In the genomic region with DNA sequence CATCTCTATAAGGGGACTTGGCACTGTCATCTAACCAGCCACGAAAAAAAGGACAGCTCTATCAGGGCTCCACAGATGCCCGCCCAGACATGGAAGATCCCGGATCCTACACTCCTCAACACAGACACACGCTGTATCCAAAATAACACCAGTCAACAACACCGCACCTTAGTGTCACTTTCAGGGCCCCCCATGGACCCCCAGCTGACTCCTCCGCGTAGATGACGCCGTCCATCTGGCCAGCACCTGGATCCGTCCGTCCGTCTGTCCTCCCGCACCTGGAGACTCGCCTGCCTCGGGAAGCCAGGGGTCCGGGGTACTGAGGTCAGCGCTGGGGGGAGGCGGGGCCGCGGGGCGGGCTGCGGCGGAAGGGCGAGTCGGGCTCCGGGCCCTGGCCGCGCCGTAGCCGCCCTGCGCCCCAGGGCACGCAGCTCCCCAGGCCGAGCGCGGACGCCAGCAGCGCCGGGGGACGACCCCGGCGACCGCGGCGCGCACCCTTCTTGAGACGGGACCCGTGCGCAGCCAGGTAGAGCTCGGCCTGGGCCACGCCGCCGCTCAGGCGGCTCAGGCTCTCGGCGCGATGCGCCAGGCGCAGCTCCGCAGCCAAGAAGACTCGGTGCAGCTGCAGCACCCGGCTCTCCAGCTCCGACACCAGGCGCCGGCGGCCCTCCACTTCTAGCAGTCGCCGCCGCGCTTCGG, we compare ENCODE assay signal across 8 mouse cellular contexts. TPM values are rescaled to one million over a fixed set of nuclear protein-coding genes. Genes with fewer than 3 reads are reported as not detected.
A peak's percentile ranks its signal among the peaks of the same experiment; 100 is the strongest.
DNase-seq lines count a peak whose midpoint lies in the region; ATAC-seq and TF ChIP-seq lines count a peak whose summit lies in the region.

No protein-coding gene starts in this region.

- 0 out of 2 replicates have a peak, but pooled peaks have one; percentile 3 for ATAC-seq in liver, embryonic 16.5 days (ENCODE audit: low read depth)

- no peak overlapping the region for H3K27ac ChIP-seq in kidney, adult 2 months (ENCODE audit: insufficient read depth, low read depth, low read length)
- no peak overlapping the region for H3K27ac ChIP-seq in liver, embryonic 16.5 days (ENCODE audit: low read length)

- H3K4me3 ChIP-seq in kidney, adult 2 months (ENCODE audit: insufficient read depth, low read depth, low read length), result peak overlapping the region; percentile 59
- peak overlapping the region; percentile 44 for H3K4me3 ChIP-seq in liver, embryonic 16.5 days (ENCODE audit: low read depth, low read length)

- H3K27me3 ChIP-seq in kidney, adult 2 months (replicated peaks; ENCODE audit: control insufficient read depth, insufficient read depth, low read length), result no peaks in the 10 kb centered on the region; the same call in 1 of the 2 replicates
- peaks cover 87% of the 10 kb centered on the region for H3K27me3 ChIP-seq in liver, embryonic 16.5 days (ENCODE audit: control insufficient read depth, insufficient read depth, low read depth, low read length)

- H3K9me3 ChIP-seq in liver, embryonic 16.5 days (replicated peaks; ENCODE audit: control insufficient read depth, low read length), result no peaks in the 10 kb centered on the region

- H3K9ac ChIP-seq in liver, embryonic 16.5 days (ENCODE audit: low read depth, low read length), result no peak overlapping the region

- no peak for TF ChIP-seq POLR2A in kidney, adult 2 months (IDR thresholded peaks at IDR 0.05; ENCODE audit: low read depth, low read length)

- TF ChIP-seq CTCF in kidney, adult 2 months (conservative IDR thresholded peaks at IDR 0.05; ENCODE audit: insufficient read depth, insufficient read length, low read depth, low read length), result no peak

- WGBS in kidney, adult 2 months, result 3% methylated on average over 70 of the region's 70 CpGs
- under 1% methylated on average over 59 of the region's 70 CpGs for WGBS in liver, embryonic 16.5 days (ENCODE audit: insufficient replicate concordance)

- peak; percentile 28 for DNase-seq in kidney, adult 2 months
- no peak for DNase-seq in kidney, adult 9 months
- peak; percentile 32 for DNase-seq in ES-CJ7 (ENCODE audit: low read depth, low spot score)
- peak; percentile 63 to 70 for DNase-seq in cerebellum, postnatal 10 days
- DNase-seq in heart, postnatal 14 days, result peak; percentile 48 to 49
- no peak for DNase-seq in urinary bladder, postnatal 10 days (ENCODE audit: low spot score)
- DNase-seq in gastrocnemius, postnatal 14 days, result no peak

- H3K36me3 ChIP-seq in kidney, adult 2 months (ENCODE audit: control insufficient read depth, insufficient read depth, low read length), result no peaks in the 10 kb centered on the region
- no peaks in the 10 kb centered on the region for H3K36me3 ChIP-seq in liver, embryonic 16.5 days (ENCODE audit: control insufficient read depth, insufficient read depth)

- intact Hi-C loops in heart, postnatal 14 days (cut with DNase I), result no loop called here
- intact Hi-C loops in gastrocnemius, postnatal 14 days (cut with DNase I; ENCODE audit: low total_unique reads), result loop anchor here (2.0 kb wide), 1 partner anchor 21 kb away; no protein-coding TSS in a partner anchor

- peak overlapping the region; percentile 61 for H3K4me2 ChIP-seq in liver, embryonic 16.5 days (ENCODE audit: low read depth, low read length)

- H3K4me1 ChIP-seq in kidney, adult 2 months (ENCODE audit: control insufficient read depth, insufficient read depth, low read length), result 0 out of 2 replicates have a peak, but pooled peaks cover 6% of the 10 kb centered on the region
- peaks cover 10% of the 10 kb centered on the region for H3K4me1 ChIP-seq in liver, embryonic 16.5 days (ENCODE audit: control insufficient read depth, low read depth, low read length)

RNA-seq across cellular contexts. Expression of gene Trnp1, which starts 0.7 kb away (rescaled TPM):
- 0.43 and 0.97 TPM in 2 replicates for polyA plus RNA-seq in kidney, adult 2 months (2012; rRNA removed)
- total RNA-seq in heart, postnatal 14 days (2021), result 1 to 10 TPM; 1.6 to 3.1 TPM
- not detected in 2 replicates for polyA plus RNA-seq in liver, embryonic 16.5 days (2015; fragmentation: Nextera tagmentation; extraction: Ambion mirVana)
- total RNA-seq in gastrocnemius, postnatal 14 days (2021), result 1 to 10 TPM; 1.1 to 1.7 TPM

RNA-seq across cellular contexts. Expression of gene Tent5b, which starts 17.7 kb away (rescaled TPM):
- polyA plus RNA-seq in kidney, adult 2 months (2012; rRNA removed), result 2.9 and 3.1 TPM in 2 replicates
- 1 to 10 TPM; 3.5 to 5.1 TPM for total RNA-seq in heart, postnatal 14 days (2021)
- polyA plus RNA-seq in liver, embryonic 16.5 days (2015; fragmentation: Nextera tagmentation; extraction: Ambion mirVana), result 0.09 and 0.12 TPM in 2 replicates
- total RNA-seq in gastrocnemius, postnatal 14 days (2021), result 1 to 10 TPM in 1 of 2 experiments, under 1 TPM in 1; 0.21 to 1.0 TPM

RNA-seq across cellular contexts. Expression of gene Kdf1, which starts 21.2 kb away (rescaled TPM):
- polyA plus RNA-seq in kidney, adult 2 months (2012; rRNA removed), result 39.7 and 42.3 TPM in 2 replicates
- not detected for total RNA-seq in heart, postnatal 14 days (2021)
- polyA plus RNA-seq in liver, embryonic 16.5 days (2015; fragmentation: Nextera tagmentation; extraction: Ambion mirVana), result 1.4 and 2.6 TPM in 2 replicates
- not detected for total RNA-seq in gastrocnemius, postnatal 14 days (2021)

RNA-seq across cellular contexts. Expression of gene Nudc, which starts 48.2 kb away (rescaled TPM):
- polyA plus RNA-seq in kidney, adult 2 months (2012; rRNA removed), result 42.7 and 61.4 TPM in 2 replicates
- 10 to 100 TPM; 57.8 to 60.2 TPM for total RNA-seq in heart, postnatal 14 days (2021)
- polyA plus RNA-seq in liver, embryonic 16.5 days (2015; fragmentation: Nextera tagmentation; extraction: Ambion mirVana), result 93.7 and 98.3 TPM in 2 replicates
- total RNA-seq in gastrocnemius, postnatal 14 days (2021), result 10 to 100 TPM; 49.4 to 51.3 TPM

RNA-seq across cellular contexts. Expression of gene Nr0b2, which starts 55.6 kb away (rescaled TPM):
- 6.0 and 6.8 TPM in 2 replicates for polyA plus RNA-seq in kidney, adult 2 months (2012; rRNA removed)
- total RNA-seq in heart, postnatal 14 days (2021), result 10 to 100 TPM; 20.1 to 23.2 TPM
- 0.49 and 0.90 TPM in 2 replicates for polyA plus RNA-seq in liver, embryonic 16.5 days (2015; fragmentation: Nextera tagmentation; extraction: Ambion mirVana)
- total RNA-seq in gastrocnemius, postnatal 14 days (2021), result not detected

Comparison
In these comparisons a context has a peak if more than half of its experiments do, and no peak if none do; other contexts are left out.
1. DNase-seq: peak in kidney, adult 2 months (single experiment), ES-CJ7 (single experiment), cerebellum, postnatal 10 days (2 of 2) and heart, postnatal 14 days (2 of 2); none in kidney, adult 9 months (single experiment), urinary bladder, postnatal 10 days (single experiment) and gastrocnemius, postnatal 14 days (single experiment).